Mouse (Mus musculus): ENCODE data around the gene Tmem189. TPM values are rescaled to one million over a fixed set of nuclear protein-coding genes. Genes with fewer than 3 reads are reported as not detected.

Tmem189 gene
- total RNA-seq, 2 experiments from 2014 or later, result 22.0 to 23.0 TPM

GRCm38 (mm10) chr2:167679902-167680430 lies 9.7 kb downstream of the Tmem189 start:
- DNase-seq, result peak; percentile 77 to 92

GRCm38 (mm10) chr2:167678600-167678999 lies 11.0 kb downstream of the Tmem189 start:
- no peak for DNase-seq

GRCm38 (mm10) chr2:167675120-167675909 lies 14.3 kb downstream of the Tmem189 start:
- peak in 1 of 2 experiments; percentile 57 for DNase-seq

GRCm38 (mm10) chr2:167672212-167672685 lies 17.4 kb downstream of the Tmem189 start:
- DNase-seq, result peak in 1 of 2 experiments; percentile 62

- DNase-seq, result peak in 1 of 2 experiments; percentile 69
Observed at GRCm38 (mm10) chr2:167671101-167671633, 18.5 kb downstream of the Tmem189 start.

GRCm38 (mm10) chr2:167669398-167669797 lies 20.2 kb downstream of the Tmem189 start:
- DNase-seq, result no peak

GRCm38 (mm10) chr2:167668426-167668825 lies 21.2 kb downstream of the Tmem189 start:
- DNase-seq, result no peak

GRCm38 (mm10) chr2:167665972-167666713 lies 23.5 kb downstream of the Tmem189 start:
- no peak for DNase-seq

GRCm38 (mm10) chr2:167662713-167663112 lies 26.9 kb downstream of the Tmem189 start:
- no peak for DNase-seq

- DNase-seq, result peak; percentile 94 to 97
Observed at GRCm38 (mm10) chr2:167661270-167662203, 28.1 kb downstream of the Tmem189 start, which contains the start of gene Gm20431. TSS of gene Gm20431 (minus strand) at chr2:167661496.

GRCm38 (mm10) chr2:167660611-167660971 lies 29.0 kb downstream of the Tmem189 start:
- DNase-seq, result peak in 1 of 2 experiments; percentile 44

GRCm38 (mm10) chr2:167659847-167660610 lies 29.6 kb downstream of the Tmem189 start:
- DNase-seq, result peak; percentile 77

GRCm38 (mm10) chr2:167659177-167659846 lies 30.3 kb downstream of the Tmem189 start:
- no peak for DNase-seq

GRCm38 (mm10) chr2:167658712-167659111 lies 30.9 kb downstream of the Tmem189 start:
- DNase-seq, result no peak

GRCm38 (mm10) chr2:167657973-167658372 lies 31.6 kb downstream of the Tmem189 start:
- no peak for DNase-seq

- peak; percentile 57 to 79 for DNase-seq
Observed at GRCm38 (mm10) chr2:167656629-167657478, 32.8 kb downstream of the Tmem189 start.

- no peak for DNase-seq
Observed at GRCm38 (mm10) chr2:167654911-167655600, 34.6 kb downstream of the Tmem189 start.

- DNase-seq, result no peak
Observed at GRCm38 (mm10) chr2:167652694-167653093, 36.9 kb downstream of the Tmem189 start.

Measured in heart, adult 18-20 months (tissue).